Mouse (Mus musculus) liver, embryonic 11.5 days (tissue): ENCODE measurements around the gene Calr. TPM values are rescaled to one million over a fixed set of nuclear protein-coding genes. Genes with fewer than 3 reads are reported as not detected.

ENCODE experiments used
- ATAC-seq: fragments of 200-750 bp; cut with Nextera tagmentation; replicated peaks from 2 replicates; pipeline ENCODE4 v1.8.0; 2017; ENCODE audit warnings: moderate number of reproducible peaks, mild to moderate bottlenecking, moderate TSS enrichment, moderate library complexity; ENCODE audit not compliant: low FRiP score
- DNase-seq: peaks from one replicate; pipeline ENCODE4 v3.0.0-alpha.2; 2017; ENCODE audit warnings: low spot score
- H3K27ac ChIP-seq: fragments of 300-500 bp; sonication (generic); 2 replicates; pipeline ENCODE4 v1.5.1; 2014; ENCODE audit warnings: mild to moderate bottlenecking, low read depth, low read length, control low read depth
- H3K27me3 ChIP-seq: fragments of 300-500 bp; sonication (generic); replicated peaks from 2 replicates; pipeline ENCODE4 v1.6.1; 2014; ENCODE audit warnings: low read length, mixed read lengths; ENCODE audit not compliant: control insufficient read depth, insufficient read depth
- H3K36me3 ChIP-seq: fragments of 300-500 bp; sonication (generic); 2 replicates; pipeline ENCODE4 v1.6.1; 2014; ENCODE audit warnings: mild to moderate bottlenecking, low read length, moderate library complexity, mixed read lengths; ENCODE audit not compliant: control insufficient read depth, insufficient read depth
- H3K4me1 ChIP-seq: fragments of 300-500 bp; sonication (generic); replicated peaks from 2 replicates; pipeline ENCODE4 v1.6.1; 2014; ENCODE audit warnings: low read length, mixed read lengths; ENCODE audit not compliant: control insufficient read depth, insufficient read depth
- H3K4me2 ChIP-seq: fragments of 300-500 bp; sonication (generic); 2 replicates; pipeline ENCODE4 v1.6.1; 2014; ENCODE audit warnings: mild to moderate bottlenecking, control low read depth, moderate library complexity
- H3K4me3 ChIP-seq: fragments of 300-500 bp; sonication (generic); 2 replicates; pipeline ENCODE4 v1.5.1; 2014; ENCODE audit warnings: low read depth, low read length, control low read depth
- H3K9ac ChIP-seq: fragments of 300-500 bp; sonication (generic); 2 replicates; pipeline ENCODE4 v1.6.1; 2014; ENCODE audit warnings: low read depth, low read length, control low read depth
- H3K9me3 ChIP-seq: fragments of 300-500 bp; sonication (generic); 2 replicates; pipeline ENCODE4 v1.6.1; 2016; ENCODE audit warnings: low read length, inconsistent platforms, mixed read lengths; ENCODE audit not compliant: control insufficient read depth
- WGBS: fragments of 180-500 bp; shearing (Covaris S2); extraction: QIAGEN DNeasy Blood & Tissue Kit; methylation state at CpG from one replicate; pipeline ENCODE4 v1.1.7; 2014; 5-methylcytosine and 5-hydroxymethylcytosine counted together
- polyA plus RNA-seq: library from polyadenylated mRNA; unstranded; fragments of >200 nt; fragmentation: Nextera tagmentation; extraction: Ambion mirVana; gene quantifications from 2 replicates; pipeline ENCODE4 v1.2.1, GENCODE M21; 2014

Calr gene
- polyA plus RNA-seq, 1 experiment from 2014 or later, result 860 TPM

DNA sequence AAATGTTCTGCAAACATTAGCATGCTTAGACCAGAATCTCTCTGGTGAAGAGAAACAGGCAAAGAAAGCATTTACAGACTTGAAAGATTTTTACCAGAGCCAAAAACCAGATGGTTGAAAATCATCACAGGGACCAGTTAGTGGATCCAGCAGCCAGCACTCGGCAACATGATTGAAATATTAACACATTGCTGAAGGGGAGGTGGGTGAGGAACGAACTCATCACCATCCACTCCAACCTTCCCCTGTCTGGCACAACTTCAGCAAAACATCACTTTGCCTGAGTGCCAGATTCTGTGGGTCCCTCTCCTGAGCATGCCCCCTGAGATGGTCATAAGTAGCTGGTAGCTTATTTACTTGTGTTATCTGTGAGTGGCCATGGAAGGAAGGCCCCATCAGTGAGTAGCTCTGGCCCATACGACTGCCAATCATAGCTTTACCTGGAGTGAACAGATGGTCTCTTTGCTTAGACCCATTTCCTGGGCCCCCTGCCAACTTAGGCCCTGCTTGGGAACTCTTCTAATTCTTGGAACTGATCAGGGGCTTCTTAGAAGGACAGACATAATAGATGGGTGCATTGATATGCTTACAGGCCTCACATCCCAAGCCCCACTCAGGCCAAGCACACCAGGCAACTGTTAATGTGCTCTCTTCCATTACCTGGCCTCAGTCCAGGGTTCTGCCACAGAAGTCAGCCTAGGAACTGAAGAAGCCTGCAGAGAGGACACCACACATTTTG lies 30.7 kb upstream of the Calr start:
- H3K4me1 ChIP-seq, result peaks cover 19% of the 10 kb centered on the region
- H3K27me3 ChIP-seq, result no peaks in the 10 kb centered on the region
- no peak for ATAC-seq
- no peak overlapping the region for H3K4me3 ChIP-seq
- no peak overlapping the region for H3K4me2 ChIP-seq
- no peak overlapping the region for H3K9ac ChIP-seq
- 77% methylated on average over 3 of the region's 3 CpGs for WGBS
- no peaks in the 10 kb centered on the region; the same call in 1 of the 2 replicates for H3K36me3 ChIP-seq
- DNase-seq, result no peak
- no peaks in the 10 kb centered on the region for H3K9me3 ChIP-seq
- no peak overlapping the region for H3K27ac ChIP-seq

DNA sequence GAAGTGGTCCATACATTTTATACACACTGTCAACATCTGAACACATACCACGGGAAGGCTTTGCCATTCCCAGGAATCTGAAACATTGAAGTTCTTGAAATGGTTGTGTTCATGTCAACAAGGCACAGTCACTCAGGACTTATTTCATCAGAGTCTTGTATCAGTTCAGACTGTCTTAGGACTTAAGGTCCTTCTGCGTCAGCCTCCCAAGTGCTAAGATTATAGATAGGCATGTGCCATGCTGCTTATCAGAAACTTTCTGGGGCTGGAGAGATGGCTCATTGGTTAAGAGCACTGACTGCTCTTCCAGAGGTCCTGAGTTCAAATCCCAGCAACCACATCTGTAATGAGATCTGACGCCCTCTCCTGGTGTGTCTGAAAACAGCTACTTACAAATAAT lies 27.6 kb upstream of the Calr start:
- H3K9me3 ChIP-seq, result no peaks in the 10 kb centered on the region
- H3K9ac ChIP-seq, result no peak overlapping the region
- WGBS, result 69% methylated on average over 3 of the region's 3 CpGs
- no peak for DNase-seq
- no peak overlapping the region for H3K4me3 ChIP-seq
- H3K36me3 ChIP-seq, result 0 out of 2 replicates have a peak, but pooled peaks cover 2% of the 10 kb centered on the region
- H3K4me2 ChIP-seq, result no peak overlapping the region; the same call in 1 of the 2 replicates
- H3K27ac ChIP-seq, result peak overlapping the region; percentile 43; the same call in 1 of the 2 replicates
- no peak for ATAC-seq
- H3K27me3 ChIP-seq, result no peaks in the 10 kb centered on the region
- H3K4me1 ChIP-seq, result peaks cover 29% of the 10 kb centered on the region

DNA sequence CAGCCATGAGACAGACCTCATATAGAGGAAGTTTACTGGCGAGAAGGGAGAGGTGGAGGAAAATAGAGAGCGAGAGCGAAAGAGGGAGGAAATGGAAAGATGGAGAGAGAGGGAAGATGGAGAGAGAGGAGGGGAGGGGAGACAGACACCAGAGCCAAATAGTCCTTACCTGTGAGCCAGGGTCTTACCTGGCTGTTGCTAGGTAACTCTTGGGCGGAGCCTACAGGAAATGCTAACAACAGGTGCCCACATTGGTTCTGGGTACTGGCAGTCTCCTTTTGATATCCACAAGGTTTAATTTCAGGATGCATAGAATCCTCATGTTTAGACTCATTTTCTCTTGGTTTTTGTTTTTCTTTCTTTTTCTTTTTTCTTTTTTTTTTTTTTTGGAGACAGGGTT lies 26.3 kb upstream of the Calr start:
- H3K27me3 ChIP-seq, result no peaks in the 10 kb centered on the region
- H3K9me3 ChIP-seq, result no peaks in the 10 kb centered on the region
- WGBS, result 72% methylated on average over 4 of the region's 4 CpGs
- peak overlapping the region; percentile 99 for H3K4me2 ChIP-seq
- DNase-seq (no peak), ATAC-seq (no peak)
- peak overlapping the region; percentile 55 for H3K4me3 ChIP-seq
- H3K9ac ChIP-seq, result peak overlapping the region; percentile 68
- H3K36me3 ChIP-seq, result peaks cover 8% of the 10 kb centered on the region
- no peak overlapping the region for H3K27ac ChIP-seq
- H3K4me1 ChIP-seq, result peaks cover 29% of the 10 kb centered on the region

DNA sequence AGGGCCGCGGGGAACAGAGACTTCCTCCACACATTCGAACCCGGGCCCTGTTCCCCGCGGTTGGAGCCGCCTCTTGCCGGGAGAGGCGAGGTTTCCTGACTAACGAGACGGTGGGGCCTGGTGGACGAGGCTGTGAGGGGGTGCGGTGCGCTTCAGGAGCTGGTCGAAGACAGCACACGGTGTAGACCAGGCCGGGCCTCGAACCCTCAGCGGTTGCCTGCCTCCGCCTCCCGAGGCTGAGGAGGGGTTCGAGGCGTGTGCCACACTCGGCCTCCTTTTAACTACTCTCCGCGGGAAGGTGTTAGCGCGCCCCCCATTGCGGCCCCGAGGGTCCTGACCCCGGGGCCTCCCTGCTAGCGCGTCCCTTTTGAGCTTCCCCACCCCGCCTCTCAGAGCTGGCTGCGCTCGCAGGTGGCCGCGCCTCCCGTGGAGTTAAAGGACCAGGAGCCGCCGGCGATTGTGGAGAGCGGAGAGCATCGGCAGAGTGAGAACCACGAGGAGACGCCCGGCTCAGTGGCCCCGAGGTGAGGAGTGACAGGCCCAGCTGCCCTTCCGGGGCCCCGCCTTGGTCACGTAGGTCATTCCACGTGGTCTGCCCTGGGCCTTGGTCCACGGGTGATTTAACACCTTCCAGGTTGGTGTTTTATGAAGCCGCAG lies 25.7 kb upstream of the Calr start:
- H3K4me3 ChIP-seq, result peak overlapping the region; percentile 55
- H3K4me1 ChIP-seq, result peaks cover 29% of the 10 kb centered on the region
- H3K9ac ChIP-seq, result peak overlapping the region; percentile 68
- 3% methylated on average over 54 of the region's 54 CpGs for WGBS
- H3K4me2 ChIP-seq, result peak overlapping the region; percentile 99
- H3K36me3 ChIP-seq, result peaks cover 14% of the 10 kb centered on the region
- ATAC-seq, result peak; percentile 67
- H3K9me3 ChIP-seq, result no peaks in the 10 kb centered on the region
- peak overlapping the region; percentile 80 for H3K27ac ChIP-seq
- peak; percentile 53 for DNase-seq
- H3K27me3 ChIP-seq, result no peaks in the 10 kb centered on the region

DNA sequence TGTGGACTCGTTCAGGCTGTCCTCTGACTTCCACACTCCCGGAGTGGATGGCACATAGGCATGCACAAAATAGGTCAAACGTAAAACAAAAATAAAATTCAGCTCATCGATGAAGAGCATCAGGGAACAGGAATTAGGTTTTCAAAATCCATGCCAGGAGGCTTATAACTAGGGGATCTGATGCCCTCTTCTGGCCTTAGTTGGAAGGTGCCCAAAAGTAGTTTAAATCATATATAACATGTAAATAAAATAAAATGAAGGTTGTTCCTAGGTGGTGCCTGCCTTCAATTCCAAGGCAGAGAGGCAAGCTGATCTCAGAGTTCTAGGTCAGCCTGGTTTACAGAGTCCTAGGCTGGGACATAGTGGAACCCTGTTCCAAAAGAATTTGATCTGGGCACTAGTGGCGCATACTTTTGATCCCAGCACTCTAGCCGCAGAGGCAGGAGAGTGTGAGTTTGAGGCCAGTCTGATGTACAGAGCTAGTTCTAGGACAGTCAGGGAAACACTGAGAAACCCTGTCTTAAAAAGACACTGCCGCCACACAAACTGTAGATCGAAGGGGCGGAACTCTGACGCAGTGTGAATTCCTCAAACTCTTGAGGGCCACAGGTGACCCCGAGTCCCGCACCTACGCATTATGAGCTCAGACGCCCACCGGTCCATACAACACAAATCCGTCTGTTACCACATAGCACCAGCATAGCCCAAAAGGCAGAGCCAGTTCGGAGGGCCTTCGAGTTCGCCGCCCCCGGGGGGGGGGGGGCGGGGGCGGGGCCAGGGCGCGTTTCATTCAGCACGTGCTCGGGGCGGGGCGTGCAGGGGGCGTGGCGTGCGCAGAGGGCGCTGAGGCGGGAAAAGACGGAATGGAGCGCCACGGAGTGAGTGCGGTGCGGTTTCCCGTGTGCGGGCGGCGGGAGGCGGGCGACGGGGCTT lies 24.9 kb upstream of the Calr start, which contains the start of gene Syce2:
Gene Syce2, plus strand, starts transcription at position 736 of the 933 bp plus-strand sequence.
- Histone ChIP-seq H3K36me3 (peaks cover 17% of the 10 kb centered on the region), H3K4me3 (peak within 1 kb of the TSS; percentile 55), H3K4me2 (peak within 1 kb of the TSS; percentile 99), H3K27ac (peak within 1 kb of the TSS; percentile 80), H3K4me1 (peaks cover 26% of the 10 kb centered on the region), H3K9ac (peak within 1 kb of the TSS; percentile 68), H3K27me3 (no peaks in the 10 kb centered on the region), H3K9me3 (no peaks in the 10 kb centered on the region)
- peak; percentile 78 for ATAC-seq
- DNase-seq, result peak; percentile 86
- 11% methylated on average over 43 of the region's 46 CpGs for WGBS

DNA sequence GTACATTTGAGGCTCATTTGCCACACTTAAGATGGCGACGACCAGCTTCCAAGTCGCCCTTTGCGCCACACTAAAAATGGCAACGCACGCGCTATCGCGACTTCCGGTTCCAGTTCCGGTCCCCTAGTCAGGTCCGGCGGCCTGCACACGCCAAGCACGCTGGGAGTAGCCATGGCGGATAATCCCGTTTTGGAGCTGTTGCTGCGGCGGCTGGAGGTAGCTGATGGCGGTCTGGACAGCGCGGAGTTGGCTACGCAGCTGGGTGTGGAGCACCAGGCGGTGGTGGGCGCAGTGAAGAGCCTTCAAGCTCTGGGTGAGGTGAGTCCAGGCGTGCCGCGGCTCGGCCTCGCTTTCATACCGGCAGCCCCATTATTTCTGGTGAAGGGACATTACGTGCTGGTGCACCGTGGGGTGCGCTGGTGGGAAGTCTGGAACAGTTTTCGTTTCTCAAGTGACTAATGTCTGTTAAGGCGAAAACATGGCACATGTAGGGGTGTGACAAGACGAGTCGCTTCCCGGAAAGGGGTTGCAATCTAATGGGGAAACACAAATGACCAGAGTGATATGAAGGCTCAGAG lies 10.2 kb upstream of the Calr start, which contains the start of gene Farsa:
Gene Farsa, plus strand, starts transcription at position 126 of the 578 bp plus-strand sequence.
- peak; percentile 91 for DNase-seq

DNA sequence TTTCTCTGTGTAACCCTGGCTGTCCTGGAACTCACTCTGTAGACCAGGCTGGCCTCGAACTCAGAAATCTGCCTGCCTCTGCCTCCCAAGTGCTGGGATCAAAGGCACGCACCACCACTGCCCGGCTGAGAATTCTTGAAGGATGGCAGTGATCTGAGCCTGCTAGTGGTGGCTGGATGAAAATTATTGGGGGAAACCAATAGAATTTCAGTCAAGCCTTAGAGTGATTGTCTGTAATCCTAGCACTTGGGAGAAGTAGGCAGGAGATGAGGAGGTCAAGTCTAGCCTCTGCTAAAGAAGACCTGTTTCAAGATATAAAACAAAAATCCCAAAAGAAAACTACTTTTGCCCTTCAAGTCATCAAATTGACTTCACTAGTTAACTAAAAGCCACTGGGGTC lies 9.7 kb upstream of the Calr start:
- ATAC-seq, result peak; percentile 29
- 83% methylated on average over 3 of the region's 3 CpGs for WGBS
- DNase-seq, result no peak
- H3K36me3 ChIP-seq, result peaks cover 17% of the 10 kb centered on the region
- H3K4me2 ChIP-seq, result no peak overlapping the region; the same call in 1 of the 2 replicates
- H3K4me3 ChIP-seq, result peak overlapping the region; percentile 95
- no peaks in the 10 kb centered on the region for H3K27me3 ChIP-seq
- H3K27ac ChIP-seq, result no peak overlapping the region
- H3K9me3 ChIP-seq, result no peaks in the 10 kb centered on the region
- H3K4me1 ChIP-seq, result peaks cover 12% of the 10 kb centered on the region
- no peak overlapping the region for H3K9ac ChIP-seq

More for the DNA sequence above, 10.2 kb upstream of the Calr start, which contains the start of gene Farsa:
- Histone ChIP-seq H3K27ac (peak within 1 kb of the TSS; percentile 90), H3K4me2 (peak within 1 kb of the TSS; percentile 91), H3K9me3 (no peaks in the 10 kb centered on the region), H3K4me1 (peaks cover 12% of the 10 kb centered on the region), H3K27me3 (no peaks in the 10 kb centered on the region), H3K9ac (peak within 1 kb of the TSS; percentile 98), H3K4me3 (peak within 1 kb of the TSS; percentile 95), H3K36me3 (peaks cover 21% of the 10 kb centered on the region)
- under 1% methylated on average over 39 of the region's 39 CpGs for WGBS
- ATAC-seq, result peak; percentile 91
